Mouse (Mus musculus) liver, adult 2 months (tissue): ENCODE measurements around the gene Olfr286.

Source experiments
- CTCF ChIP-seq: fragments of 200-500 bp; IDR thresholded peaks from 2 replicates; pipeline ENCODE4 v1.5.1; 2011; ENCODE audit warnings: low read depth, low read length, control low read depth
- POLR2A ChIP-seq: fragments of 200-500 bp; IDR thresholded peaks from 2 replicates; pipeline ENCODE4 v1.6.1; 2011; ENCODE audit warnings: low read length, control low read depth; ENCODE audit not compliant: insufficient read depth; ENCODE audit errors: extremely low read depth

- TF ChIP-seq CTCF: no peak
- no peak for TF ChIP-seq POLR2A
Measured at GRCm38 (mm10) chr15:98257776-98258175, 23.5 kb upstream of the Olfr286 start.
